Mouse (Mus musculus): ENCODE data around the gene Nell2.
"Not testable (repeated sequence)": the region's sequence is repeated elsewhere in the genome, so short reads cannot be mapped to it uniquely, and the experiment has no call there.

Nell2 gene

GRCm38 (mm10) chr15:95241161-95241560, 287.2 kb downstream of the Nell2 start:
- DNase-seq (ENCODE audit: low spot score): no peak

DNA sequence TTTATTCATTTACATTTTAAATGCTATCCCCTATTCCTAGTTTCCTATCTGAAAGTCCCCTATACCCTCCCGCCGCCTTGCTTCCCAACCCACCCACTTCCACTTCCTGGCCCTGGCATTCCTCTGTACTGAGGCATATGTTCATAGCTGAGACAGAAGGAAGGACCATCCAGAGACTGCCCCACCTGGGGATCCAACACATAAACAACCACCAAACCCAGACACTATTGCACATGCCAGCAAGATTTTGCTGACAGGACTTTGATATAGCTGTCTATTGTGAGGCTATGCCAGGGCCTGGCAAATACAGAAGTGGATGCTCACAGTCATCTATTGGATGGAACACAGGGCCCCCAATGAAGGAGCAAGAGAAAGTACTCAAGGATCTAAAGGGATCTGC, 291.3 kb downstream of the Nell2 start:
- DNase-seq (ENCODE audit: low spot score): not testable (repeated sequence)

- DNase-seq (ENCODE audit: low spot score): no peak
Measured at GRCm38 (mm10) chr15:95236509-95236908, 291.9 kb downstream of the Nell2 start.

DNA sequence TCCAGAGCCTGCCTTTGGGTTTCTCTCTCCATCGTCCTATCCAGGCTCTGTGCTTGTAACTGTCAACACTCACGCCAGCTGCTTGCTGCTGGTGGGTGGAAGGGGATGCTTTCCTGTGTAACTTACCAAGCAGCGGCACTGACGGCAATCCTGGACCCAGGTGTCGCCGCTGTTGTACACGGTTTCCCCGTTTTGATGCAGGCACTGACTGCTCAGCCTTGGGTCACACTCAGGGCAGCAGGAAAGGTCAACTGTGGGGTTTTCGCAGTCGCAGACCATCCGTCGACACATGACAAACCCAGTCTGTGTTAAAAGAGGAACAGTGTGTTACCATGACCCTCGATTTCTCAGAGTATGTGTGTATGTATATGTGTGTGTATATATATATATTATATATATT, 297.2 kb downstream of the Nell2 start:
- no peak for DNase-seq (ENCODE audit: low spot score)

GRCm38 (mm10) chr15:95216640-95217365, 311.6 kb downstream of the Nell2 start:
- peak; percentile 45 for DNase-seq (ENCODE audit: low spot score)

DNA sequence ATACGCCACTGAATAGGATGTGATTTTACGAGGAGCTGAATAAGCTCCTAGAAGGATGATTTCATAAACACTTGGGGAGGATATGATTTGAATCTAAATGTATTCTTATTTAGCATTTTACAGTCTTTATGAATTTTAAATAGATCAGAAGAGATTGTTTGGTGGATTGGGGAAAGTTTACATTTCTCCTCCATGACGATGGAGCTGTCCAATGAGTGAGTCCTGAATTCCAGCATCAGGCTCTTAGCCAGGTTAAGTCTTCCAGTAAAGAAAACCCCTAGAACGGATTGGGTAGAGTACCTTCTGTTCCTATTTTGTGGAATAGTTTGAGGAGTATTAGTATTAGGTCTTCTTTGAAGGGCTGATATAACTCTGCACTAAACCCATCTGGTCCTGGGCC, 317.8 kb downstream of the Nell2 start:
- DNase-seq (ENCODE audit: low spot score): no peak

DNA sequence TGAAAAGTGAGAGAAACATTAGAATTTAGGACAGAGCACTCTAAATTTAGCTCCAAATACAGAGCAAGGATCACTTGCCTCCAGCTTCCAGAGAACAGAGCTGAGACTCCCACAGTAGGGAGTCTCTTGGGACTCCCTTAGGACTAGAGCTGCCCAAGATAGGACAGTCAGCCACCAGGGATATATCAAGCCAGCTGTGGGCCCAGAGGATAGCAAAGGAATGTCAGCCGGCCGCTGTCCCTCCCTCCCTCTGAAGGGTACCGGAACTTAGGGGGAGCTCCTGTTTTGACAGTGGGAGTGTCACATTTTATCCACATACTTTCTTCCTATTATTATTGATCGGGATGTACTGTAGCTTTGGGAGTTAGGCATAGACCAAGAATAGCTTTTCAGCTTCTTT, 319.2 kb downstream of the Nell2 start:
- no peak for DNase-seq (ENCODE audit: low spot score)

GRCm38 (mm10) chr15:95193661-95194280, 334.6 kb downstream of the Nell2 start:
- DNase-seq (ENCODE audit: low spot score): no peak

- no peak for DNase-seq (ENCODE audit: low spot score)
Measured at GRCm38 (mm10) chr15:95192951-95193350, 335.4 kb downstream of the Nell2 start.

GRCm38 (mm10) chr15:95186226-95186625, 342.1 kb downstream of the Nell2 start:
- peak; percentile 35 for DNase-seq (ENCODE audit: low spot score)

- no peak for DNase-seq (ENCODE audit: low spot score)
Measured at GRCm38 (mm10) chr15:95185419-95185818, 342.9 kb downstream of the Nell2 start.

- DNase-seq (ENCODE audit: low spot score): no peak
Measured at GRCm38 (mm10) chr15:95183450-95183849, 344.9 kb downstream of the Nell2 start.

GRCm38 (mm10) chr15:95156828-95157227, 371.5 kb downstream of the Nell2 start:
- no peak for DNase-seq (ENCODE audit: low spot score)

- DNase-seq (ENCODE audit: low spot score): no peak
Measured at GRCm38 (mm10) chr15:95145118-95145517, 383.2 kb downstream of the Nell2 start.

GRCm38 (mm10) chr15:95144131-95144530, 384.2 kb downstream of the Nell2 start:
- no peak for DNase-seq (ENCODE audit: low spot score)

GRCm38 (mm10) chr15:95138709-95139409, 389.5 kb downstream of the Nell2 start:
- DNase-seq (ENCODE audit: low spot score): no peak

DNA sequence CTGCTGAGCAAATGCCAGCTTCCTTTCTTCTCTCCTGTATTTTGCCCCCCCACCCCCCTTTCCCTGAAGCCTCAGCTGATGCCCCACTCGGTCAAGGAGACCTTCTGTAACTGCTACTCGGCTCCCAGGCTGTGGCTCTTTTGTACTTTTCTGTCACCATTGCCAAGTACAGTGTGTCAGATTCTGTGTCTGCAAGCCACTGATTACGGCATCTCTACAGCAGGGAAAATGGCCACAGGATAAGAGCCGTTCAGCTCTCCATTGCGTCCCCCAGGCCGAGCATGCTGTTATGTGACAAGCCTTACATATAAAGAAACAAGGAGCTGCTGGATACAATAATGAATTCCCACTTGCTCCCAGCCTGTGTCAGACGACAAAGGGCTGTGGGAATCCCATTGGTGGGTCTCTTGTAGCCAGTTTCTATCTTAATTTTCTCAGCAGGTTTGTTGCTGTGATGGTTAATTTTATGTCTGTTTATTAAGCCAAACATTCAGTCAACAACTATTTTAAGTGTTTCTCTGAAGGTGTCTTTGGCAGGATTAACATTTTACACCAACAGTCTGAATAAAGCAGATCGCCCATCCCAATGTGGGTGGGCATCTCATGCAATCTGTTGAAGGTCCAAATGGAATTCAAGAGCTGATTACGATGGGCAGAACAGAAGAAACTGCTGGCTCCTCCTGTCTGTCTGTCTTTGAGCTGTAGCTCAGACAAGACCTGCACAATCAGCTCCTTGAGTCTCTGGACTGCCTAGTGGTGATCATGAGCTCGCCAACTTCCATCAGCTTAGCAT, 391.1 kb downstream of the Nell2 start:
- peak; percentile 10 for DNase-seq (ENCODE audit: low spot score)

DNA sequence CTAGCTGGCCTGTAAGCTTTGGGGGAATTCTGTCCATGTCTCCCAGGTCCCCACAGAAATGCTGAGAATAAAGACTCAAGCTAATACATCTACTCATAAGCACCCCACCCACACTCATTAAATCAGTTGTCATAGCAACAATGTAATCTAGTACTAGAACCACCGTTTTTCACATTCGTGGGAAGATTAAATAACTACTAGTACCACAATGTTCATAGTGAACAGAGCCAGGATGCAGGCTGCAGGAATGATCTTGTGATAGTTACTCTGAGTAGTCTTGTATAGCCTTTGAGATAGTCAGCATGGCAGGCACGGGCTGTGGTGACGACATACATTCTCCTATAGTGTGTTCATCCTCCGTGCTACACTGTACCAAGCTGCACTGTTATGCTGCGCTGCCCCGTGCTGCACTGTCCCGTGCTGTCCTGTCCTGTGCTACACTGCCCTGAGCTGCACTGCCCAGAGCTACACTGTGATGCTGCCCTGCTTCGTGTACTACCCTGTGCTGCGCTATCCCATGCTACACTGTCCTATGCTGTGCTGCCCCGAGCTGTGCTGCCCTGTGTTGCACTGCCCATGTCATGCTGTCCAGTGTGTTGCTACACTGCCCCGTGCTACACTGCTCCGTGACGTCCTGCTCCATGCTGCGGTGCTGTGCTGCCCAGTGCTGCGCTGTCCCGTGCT, 392.3 kb downstream of the Nell2 start:
- peak; percentile 29 for DNase-seq (ENCODE audit: low spot score)

DNA sequence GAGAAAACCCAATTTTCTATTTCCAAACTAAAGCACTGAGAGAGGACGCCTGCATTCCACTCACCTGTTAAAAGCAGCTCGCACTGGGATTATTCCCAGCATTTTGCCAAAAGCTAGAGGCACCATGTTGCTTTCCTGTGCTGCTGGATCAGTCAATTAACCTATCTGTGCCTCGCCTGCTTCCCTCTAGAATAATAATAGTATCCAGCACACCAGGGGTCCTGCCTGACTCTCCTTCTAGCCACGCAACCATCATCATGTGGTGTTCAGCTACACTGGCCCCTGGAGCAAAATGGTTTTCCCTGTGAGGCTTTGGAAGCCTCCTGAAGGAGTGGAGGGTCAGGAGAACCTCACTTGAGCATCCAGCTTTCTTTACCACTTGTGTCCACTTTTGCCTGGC, 397.0 kb downstream of the Nell2 start:
- DNase-seq (ENCODE audit: low spot score): no peak

DNA sequence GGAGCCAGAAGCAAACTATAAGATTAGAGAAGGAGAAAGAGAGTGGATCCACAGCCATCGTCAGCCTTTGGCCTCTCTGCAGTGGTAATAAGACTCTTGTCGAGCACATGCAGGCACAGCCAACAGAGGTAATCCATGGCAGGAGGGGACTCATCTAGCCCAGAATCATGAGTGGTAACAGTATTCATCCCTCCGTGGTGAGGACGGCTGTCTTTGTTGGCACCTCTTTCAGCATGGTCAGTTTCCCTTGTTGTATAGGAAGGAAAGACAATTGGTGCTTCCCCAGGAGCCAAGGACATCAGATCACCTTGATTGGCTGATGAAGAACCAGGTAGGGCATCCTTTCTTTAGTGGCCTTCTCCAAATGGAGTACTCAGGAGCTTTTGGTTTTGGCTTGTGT, 419.7 kb downstream of the Nell2 start:
- DNase-seq (ENCODE audit: low spot score): no peak

DNA sequence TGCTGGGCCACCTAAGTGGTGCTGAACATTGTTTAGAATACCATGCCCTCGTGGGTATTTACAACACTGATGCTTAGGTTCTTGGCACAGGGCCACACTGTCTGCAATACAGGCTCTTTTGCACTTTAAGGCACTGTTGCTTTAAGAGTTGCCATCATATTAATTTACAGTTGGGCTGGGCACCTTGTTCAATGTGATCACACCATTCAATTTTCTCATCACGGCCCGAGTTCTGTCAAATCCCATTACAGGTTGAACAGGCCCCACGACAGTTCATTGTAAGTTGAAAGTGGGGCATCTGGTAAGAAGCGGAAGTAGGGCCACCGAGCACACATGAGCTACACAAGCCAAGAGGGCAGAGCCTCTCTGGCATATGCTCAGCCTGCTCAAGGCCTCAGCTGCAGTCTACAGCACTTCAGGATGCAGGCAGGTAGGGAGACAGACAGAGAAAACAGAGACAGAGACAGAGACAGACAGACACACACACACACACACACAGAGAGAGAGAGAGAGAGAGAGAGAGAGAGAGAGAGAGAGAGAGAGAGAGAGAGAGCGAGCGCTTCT, 421.0 kb downstream of the Nell2 start:
- DNase-seq (ENCODE audit: low spot score): no peak
